Mouse (Mus musculus): ENCODE measurements around the gene Atp1a4. TPM values are rescaled to one million over a fixed set of nuclear protein-coding genes. Genes with fewer than 3 reads are reported as not detected.

Atp1a4 gene
- total and polyA plus RNA-seq, 3 experiments, result 0.05 TPM; not detected in 2

GRCm38 (mm10) chr1:172297611-172298537 is 39.7 kb upstream of the Atp1a4 start, which contains the start of gene Atp1a2:
Atp1a2 (minus strand) TSS chr1:172298064.
- Histone ChIP-seq H3K4me3 (ENCODE audit: low read depth, low read length) (no peak within 1 kb of the TSS), H3K36me3 (replicated peaks) (no peaks in the 10 kb centered on the region), H3K9me3 (replicated peaks) (no peaks in the 10 kb centered on the region), H3K4me1 (ENCODE audit: insufficient read depth, low read depth, low read length) (peaks cover 4% of the 10 kb centered on the region), H3K27me3 (ENCODE audit: insufficient read depth, low read length) (peaks cover 45% of the 10 kb centered on the region)
- DNase-seq (ENCODE audit: low spot score) (no peak), ATAC-seq (ENCODE audit: extremely low read depth, insufficient number of reproducible peaks, low FRiP score, poor library complexity, severe bottlenecking) (no peak)
- no peak for TF ChIP-seq POLR2AphosphoS5 (IDR thresholded peaks at IDR 0.05; ENCODE audit: insufficient replicate concordance, low read depth, low read length)
- TF ChIP-seq CTCF (IDR thresholded peaks at IDR 0.05; ENCODE audit: low read depth, low read length), result no peak
- TF ChIP-seq GATA2 (IDR thresholded peaks at IDR 0.05; ENCODE audit: borderline replicate concordance, low read depth, low read length), result no peak
- no peak for TF ChIP-seq TAL1 (conservative IDR thresholded peaks at IDR 0.05; ENCODE audit: low read depth, low read length)
- no peak for TF ChIP-seq GATA1 (IDR thresholded peaks at IDR 0.05; ENCODE audit: borderline replicate concordance, low read length)

DNA sequence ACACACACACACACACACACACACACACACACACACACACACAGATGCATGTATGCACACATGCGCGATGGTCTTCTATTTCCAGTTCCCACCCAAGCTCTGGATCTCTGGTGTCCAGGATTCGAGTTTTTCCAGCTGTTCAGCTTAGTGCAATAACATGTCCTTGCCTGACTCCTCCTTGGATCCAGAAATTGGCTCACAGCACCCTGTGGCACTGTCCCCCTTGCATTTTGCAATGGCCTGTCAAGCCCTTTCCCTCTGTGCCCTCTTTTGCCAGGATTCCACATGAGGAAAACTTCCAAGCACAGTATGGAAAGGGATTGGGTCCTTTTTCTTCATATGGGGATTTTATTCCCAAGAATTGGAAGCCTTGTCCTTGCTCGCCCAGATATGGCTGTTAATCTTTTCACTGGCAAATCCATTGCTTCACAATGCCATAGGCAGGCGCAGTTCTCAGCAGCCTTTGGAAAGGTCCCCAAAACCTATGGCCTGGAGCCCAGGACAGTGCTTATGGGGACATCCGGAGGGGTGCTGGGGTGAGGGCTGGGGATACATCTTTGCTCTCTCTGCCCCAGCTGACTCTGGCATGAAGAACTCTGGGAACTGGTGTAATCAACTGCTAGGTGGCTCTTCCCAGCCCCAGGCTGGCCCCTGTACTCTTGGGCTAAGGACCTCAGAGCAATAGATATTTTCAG is 38.7 kb upstream of the Atp1a4 start:
- DNase-seq (ENCODE audit: low spot score) (no peak), ATAC-seq (ENCODE audit: extremely low read depth, insufficient number of reproducible peaks, low FRiP score, poor library complexity, severe bottlenecking) (no peak)
- H3K27me3 ChIP-seq (ENCODE audit: insufficient read depth, low read length), result peaks cover 38% of the 10 kb centered on the region
- H3K36me3 ChIP-seq (replicated peaks), result no peaks in the 10 kb centered on the region
- H3K9me3 ChIP-seq (replicated peaks), result no peaks in the 10 kb centered on the region
- H3K4me3 ChIP-seq (ENCODE audit: low read depth, low read length), result no peak overlapping the region
- H3K4me1 ChIP-seq (ENCODE audit: insufficient read depth, low read depth, low read length), result peaks cover 4% of the 10 kb centered on the region
- TF ChIP-seq POLR2AphosphoS5 (IDR thresholded peaks at IDR 0.05; ENCODE audit: insufficient replicate concordance, low read depth, low read length), result no peak
- TF ChIP-seq GATA1 (IDR thresholded peaks at IDR 0.05; ENCODE audit: borderline replicate concordance, low read length), result no peak
- TF ChIP-seq TAL1 (conservative IDR thresholded peaks at IDR 0.05; ENCODE audit: low read depth, low read length), result no peak
- TF ChIP-seq GATA2 (IDR thresholded peaks at IDR 0.05; ENCODE audit: borderline replicate concordance, low read depth, low read length), result no peak
- no peak for TF ChIP-seq CTCF (IDR thresholded peaks at IDR 0.05; ENCODE audit: low read depth, low read length)

DNA sequence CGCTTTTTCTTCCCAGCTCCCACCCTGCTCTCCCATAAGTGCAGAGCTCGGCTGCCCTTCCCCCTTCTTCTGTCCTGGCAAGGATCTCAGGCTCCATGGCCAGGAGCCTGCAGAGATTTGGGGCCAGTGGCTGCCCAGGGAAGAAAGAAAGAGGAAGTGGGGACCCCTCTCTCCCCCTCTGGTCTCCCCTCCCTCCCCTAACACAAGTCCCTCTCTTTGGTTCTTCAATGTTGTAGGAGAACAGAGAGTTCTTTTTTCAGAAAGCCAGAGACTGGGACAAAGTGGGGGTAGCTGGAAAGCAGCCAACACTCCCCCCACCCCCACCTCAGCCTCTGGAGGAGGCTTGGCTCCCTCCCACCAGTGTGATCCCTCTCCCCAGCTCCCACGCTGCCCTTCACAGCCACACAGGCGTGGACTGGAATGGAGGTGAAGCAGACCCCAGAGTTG is 37.6 kb upstream of the Atp1a4 start:
- DNase-seq (ENCODE audit: low spot score) (no peak), ATAC-seq (ENCODE audit: extremely low read depth, insufficient number of reproducible peaks, low FRiP score, poor library complexity, severe bottlenecking) (no peak)
- Histone ChIP-seq H3K4me1 (ENCODE audit: insufficient read depth, low read depth, low read length) (peaks cover 4% of the 10 kb centered on the region), H3K4me3 (ENCODE audit: low read depth, low read length) (no peak overlapping the region), H3K36me3 (replicated peaks) (no peaks in the 10 kb centered on the region), H3K9me3 (replicated peaks) (no peaks in the 10 kb centered on the region), H3K27me3 (ENCODE audit: insufficient read depth, low read length) (peaks cover 38% of the 10 kb centered on the region)
- TF ChIP-seq POLR2AphosphoS5 (IDR thresholded peaks at IDR 0.05; ENCODE audit: insufficient replicate concordance, low read depth, low read length), result no peak
- no peak for TF ChIP-seq TAL1 (conservative IDR thresholded peaks at IDR 0.05; ENCODE audit: low read depth, low read length)
- TF ChIP-seq GATA2 (IDR thresholded peaks at IDR 0.05; ENCODE audit: borderline replicate concordance, low read depth, low read length), result no peak
- no peak for TF ChIP-seq CTCF (IDR thresholded peaks at IDR 0.05; ENCODE audit: low read depth, low read length)
- no peak for TF ChIP-seq GATA1 (IDR thresholded peaks at IDR 0.05; ENCODE audit: borderline replicate concordance, low read length)

- Histone ChIP-seq H3K4me3 (ENCODE audit: low read depth, low read length) (no peak overlapping the region), H3K36me3 (replicated peaks) (no peaks in the 10 kb centered on the region), H3K4me1 (ENCODE audit: insufficient read depth, low read depth, low read length) (no peaks in the 10 kb centered on the region), H3K27me3 (ENCODE audit: insufficient read depth, low read length) (peaks cover 27% of the 10 kb centered on the region), H3K9me3 (replicated peaks) (no peaks in the 10 kb centered on the region)
- no peak for TF ChIP-seq TAL1 (conservative IDR thresholded peaks at IDR 0.05; ENCODE audit: low read depth, low read length)
- no peak for TF ChIP-seq GATA2 (IDR thresholded peaks at IDR 0.05; ENCODE audit: borderline replicate concordance, low read depth, low read length)
- TF ChIP-seq CTCF (IDR thresholded peaks at IDR 0.05; ENCODE audit: low read depth, low read length), result no peak
- TF ChIP-seq GATA1 (IDR thresholded peaks at IDR 0.05; ENCODE audit: borderline replicate concordance, low read length), result no peak
- no peak for TF ChIP-seq POLR2AphosphoS5 (IDR thresholded peaks at IDR 0.05; ENCODE audit: insufficient replicate concordance, low read depth, low read length)
- no peak for DNase-seq (ENCODE audit: low spot score)
- no peak for ATAC-seq (ENCODE audit: extremely low read depth, insufficient number of reproducible peaks, low FRiP score, poor library complexity, severe bottlenecking)
Observed at GRCm38 (mm10) chr1:172293449-172293848, 35.2 kb upstream of the Atp1a4 start.

GRCm38 (mm10) chr1:172292880-172293279 is 34.7 kb upstream of the Atp1a4 start:
- Histone ChIP-seq H3K36me3 (replicated peaks) (no peaks in the 10 kb centered on the region), H3K4me3 (ENCODE audit: low read depth, low read length) (no peak overlapping the region), H3K9me3 (replicated peaks) (no peaks in the 10 kb centered on the region), H3K4me1 (ENCODE audit: insufficient read depth, low read depth, low read length) (no peaks in the 10 kb centered on the region), H3K27me3 (ENCODE audit: insufficient read depth, low read length) (peaks cover 22% of the 10 kb centered on the region)
- ATAC-seq (ENCODE audit: extremely low read depth, insufficient number of reproducible peaks, low FRiP score, poor library complexity, severe bottlenecking) (no peak), DNase-seq (ENCODE audit: low spot score) (no peak)
- TF ChIP-seq CTCF (IDR thresholded peaks at IDR 0.05; ENCODE audit: low read depth, low read length) (no peak), TAL1 (conservative IDR thresholded peaks at IDR 0.05; ENCODE audit: low read depth, low read length) (no peak), GATA2 (IDR thresholded peaks at IDR 0.05; ENCODE audit: borderline replicate concordance, low read depth, low read length) (no peak), POLR2AphosphoS5 (IDR thresholded peaks at IDR 0.05; ENCODE audit: insufficient replicate concordance, low read depth, low read length) (no peak), GATA1 (IDR thresholded peaks at IDR 0.05; ENCODE audit: borderline replicate concordance, low read length) (no peak)

- no peak for ATAC-seq (ENCODE audit: extremely low read depth, insufficient number of reproducible peaks, low FRiP score, poor library complexity, severe bottlenecking)
- Histone ChIP-seq H3K27me3 (ENCODE audit: insufficient read depth, low read length) (peaks cover 6% of the 10 kb centered on the region; the same call in 1 of the 2 replicates), H3K4me1 (ENCODE audit: insufficient read depth, low read depth, low read length) (no peaks in the 10 kb centered on the region), H3K9me3 (replicated peaks) (no peaks in the 10 kb centered on the region), H3K4me3 (ENCODE audit: low read depth, low read length) (no peak overlapping the region), H3K36me3 (replicated peaks) (no peaks in the 10 kb centered on the region)
- TF ChIP-seq CTCF (IDR thresholded peaks at IDR 0.05; ENCODE audit: low read depth, low read length) (no peak), POLR2AphosphoS5 (IDR thresholded peaks at IDR 0.05; ENCODE audit: insufficient replicate concordance, low read depth, low read length) (no peak), TAL1 (conservative IDR thresholded peaks at IDR 0.05; ENCODE audit: low read depth, low read length) (no peak)
- no peak for DNase-seq (ENCODE audit: low spot score)
Observed at GRCm38 (mm10) chr1:172289617-172289946, 31.4 kb upstream of the Atp1a4 start.
